Mouse (Mus musculus): ENCODE data around the gene Kiss1r. TPM values are rescaled to one million over a fixed set of nuclear protein-coding genes. Genes with fewer than 3 reads are reported as not detected.

Kiss1r gene
- polyA plus RNA-seq, 1 experiment from 2014 or later, result 0.51 TPM

DNA sequence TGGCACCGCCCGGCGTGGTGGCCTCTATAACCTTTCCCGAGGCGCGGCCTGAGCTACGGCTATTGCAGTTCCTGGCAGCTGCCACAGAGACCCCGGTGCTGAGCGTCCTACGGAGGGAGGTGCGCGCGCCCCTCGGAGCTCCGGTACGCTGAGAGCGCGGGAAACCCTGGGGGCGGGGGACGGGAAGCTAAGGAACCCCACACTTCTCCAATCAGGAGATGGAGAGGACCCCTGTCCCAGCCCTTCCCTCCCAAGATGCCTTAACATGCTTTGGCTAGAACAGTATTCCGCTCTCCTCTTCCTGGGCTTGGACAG is 54.4 kb downstream of the Kiss1r start:
- Histone ChIP-seq H3K36me3 (ENCODE audit: control insufficient read depth, insufficient read depth, low read length) (peaks cover 33% of the 10 kb centered on the region), H3K4me1 (replicated peaks; ENCODE audit: control insufficient read depth, insufficient read depth, low read length) (no peaks in the 10 kb centered on the region; the same call in none of the 2 replicates), H3K27me3 (replicated peaks; ENCODE audit: control insufficient read depth, insufficient read depth, low read length) (peaks cover 22% of the 10 kb centered on the region), H3K27ac (ENCODE audit: low read depth) (no peak overlapping the region), H3K4me3 (ENCODE audit: low read depth, low read length) (peak overlapping the region; percentile 45), H3K4me2 (ENCODE audit: low read length) (peak overlapping the region; percentile 56), H3K9ac (ENCODE audit: low read length) (peak overlapping the region; percentile 34; the same call in 1 of the 2 replicates), H3K9me3 (ENCODE audit: control insufficient read depth, low read length) (no peaks in the 10 kb centered on the region)
- 4% methylated on average over 21 of the region's 21 CpGs for WGBS
- DNase-seq (ENCODE audit: low spot score), result peak; percentile 70
- peak; percentile 13; the same call in 1 of the 2 replicates for ATAC-seq (replicated peaks; ENCODE audit: low FRiP score, low TSS enrichment, low read depth)

Other genes starting within 250 kb of the Kiss1r start
- gene Tpgs1, start 247.6 kb upstream of the Kiss1r start, polyA plus RNA-seq (2014; fragmentation: Nextera tagmentation; extraction: Ambion mirVana), result 80.1 and 81.2 TPM in 2 replicates
- gene Cdc34, start 234.8 kb upstream of the Kiss1r start, polyA plus RNA-seq (2014; fragmentation: Nextera tagmentation; extraction: Ambion mirVana), result 129 and 145 TPM in 2 replicates
- 0.78 and 1.2 TPM in 2 replicates for gene Gzmm, start 228.0 kb upstream of the Kiss1r start, polyA plus RNA-seq (2014; fragmentation: Nextera tagmentation; extraction: Ambion mirVana)
- 895 and 900 TPM in 2 replicates for gene Bsg, start 212.5 kb upstream of the Kiss1r start, polyA plus RNA-seq (2014; fragmentation: Nextera tagmentation; extraction: Ambion mirVana)
- gene Hcn2, start 200.3 kb upstream of the Kiss1r start, polyA plus RNA-seq (2014; fragmentation: Nextera tagmentation; extraction: Ambion mirVana), result 0.09 and 0.12 TPM in 2 replicates
- gene Polrmt, start 170.4 kb upstream of the Kiss1r start, polyA plus RNA-seq (2014; fragmentation: Nextera tagmentation; extraction: Ambion mirVana), result 37.9 and 40.1 TPM in 2 replicates
- 0.26 and 0.42 TPM in 2 replicates for gene Fgf22, start 161.9 kb upstream of the Kiss1r start, polyA plus RNA-seq (2014; fragmentation: Nextera tagmentation; extraction: Ambion mirVana)
- 80.3 and 90.3 TPM in 2 replicates for gene Rnf126, start 150.0 kb upstream of the Kiss1r start, polyA plus RNA-seq (2014; fragmentation: Nextera tagmentation; extraction: Ambion mirVana)
- gene Fstl3, start 139.7 kb upstream of the Kiss1r start, polyA plus RNA-seq (2014; fragmentation: Nextera tagmentation; extraction: Ambion mirVana), result 10.1 and 11.1 TPM in 2 replicates
- 0.45 TPM in 1 of 2 replicates, not detected in the other for gene Prss57, start 126.0 kb upstream of the Kiss1r start, polyA plus RNA-seq (2014; fragmentation: Nextera tagmentation; extraction: Ambion mirVana)
- gene Palm, start 123.4 kb upstream of the Kiss1r start, polyA plus RNA-seq (2014; fragmentation: Nextera tagmentation; extraction: Ambion mirVana), result 63.4 and 66.2 TPM in 2 replicates
- 78.3 and 87.9 TPM in 2 replicates for gene Misp, start 96.0 kb upstream of the Kiss1r start, polyA plus RNA-seq (2014; fragmentation: Nextera tagmentation; extraction: Ambion mirVana)
- 286 and 291 TPM in 2 replicates for gene Ptbp1, start 62.5 kb upstream of the Kiss1r start, polyA plus RNA-seq (2014; fragmentation: Nextera tagmentation; extraction: Ambion mirVana)
- 5.2 and 5.9 TPM in 2 replicates for gene Prtn3, start 42.5 kb upstream of the Kiss1r start, polyA plus RNA-seq (2014; fragmentation: Nextera tagmentation; extraction: Ambion mirVana)
- 38.8 and 46.4 TPM in 2 replicates for gene Plppr3, start 42.3 kb upstream of the Kiss1r start, polyA plus RNA-seq (2014; fragmentation: Nextera tagmentation; extraction: Ambion mirVana)
- 0.55 TPM in 1 of 2 replicates, not detected in the other for gene Elane, start 30.7 kb upstream of the Kiss1r start, polyA plus RNA-seq (2014; fragmentation: Nextera tagmentation; extraction: Ambion mirVana)
- gene Cfd, start 26.1 kb upstream of the Kiss1r start, polyA plus RNA-seq (2014; fragmentation: Nextera tagmentation; extraction: Ambion mirVana), result not detected in 2 replicates
- gene Med16, start 8.0 kb upstream of the Kiss1r start, polyA plus RNA-seq (2014; fragmentation: Nextera tagmentation; extraction: Ambion mirVana), result 42.0 and 46.3 TPM in 2 replicates
- not detected in 2 replicates for gene Gm26602, start 6.1 kb upstream of the Kiss1r start, polyA plus RNA-seq (2014; fragmentation: Nextera tagmentation; extraction: Ambion mirVana)
- gene R3hdm4, start 4.2 kb downstream of the Kiss1r start, polyA plus RNA-seq (2014; fragmentation: Nextera tagmentation; extraction: Ambion mirVana), result 122 and 126 TPM in 2 replicates
- 12.7 and 14.4 TPM in 2 replicates for gene Arid3a, start 10.1 kb downstream of the Kiss1r start, polyA plus RNA-seq (2014; fragmentation: Nextera tagmentation; extraction: Ambion mirVana)
- 126 and 134 TPM in 2 replicates for gene Wdr18, start 43.2 kb downstream of the Kiss1r start, polyA plus RNA-seq (2014; fragmentation: Nextera tagmentation; extraction: Ambion mirVana)
- 0.23 and 0.28 TPM in 2 replicates for gene Grin3b, start 53.7 kb downstream of the Kiss1r start, polyA plus RNA-seq (2014; fragmentation: Nextera tagmentation; extraction: Ambion mirVana)
- 14.4 and 17.5 TPM in 2 replicates for gene Tmem259, start 67.4 kb downstream of the Kiss1r start, polyA plus RNA-seq (2014; fragmentation: Nextera tagmentation; extraction: Ambion mirVana)
- gene Cnn2, start 71.6 kb downstream of the Kiss1r start, polyA plus RNA-seq (2014; fragmentation: Nextera tagmentation; extraction: Ambion mirVana), result 320 and 368 TPM in 2 replicates
- gene Abca7, start 79.5 kb downstream of the Kiss1r start, polyA plus RNA-seq (2014; fragmentation: Nextera tagmentation; extraction: Ambion mirVana), result 3.7 and 3.8 TPM in 2 replicates
- 6.8 and 8.0 TPM in 2 replicates for gene Arhgap45, start 99.7 kb downstream of the Kiss1r start, polyA plus RNA-seq (2014; fragmentation: Nextera tagmentation; extraction: Ambion mirVana)
- gene Polr2e, start 122.8 kb downstream of the Kiss1r start, polyA plus RNA-seq (2014; fragmentation: Nextera tagmentation; extraction: Ambion mirVana), result 255 and 274 TPM in 2 replicates
- gene Gpx4, start 130.2 kb downstream of the Kiss1r start, polyA plus RNA-seq (2014; fragmentation: Nextera tagmentation; extraction: Ambion mirVana), result 607 and 623 TPM in 2 replicates
- 14.1 TPM in 2 replicates for gene Sbno2, start 188.6 kb downstream of the Kiss1r start, polyA plus RNA-seq (2014; fragmentation: Nextera tagmentation; extraction: Ambion mirVana)
- gene Stk11, start 198.8 kb downstream of the Kiss1r start, polyA plus RNA-seq (2014; fragmentation: Nextera tagmentation; extraction: Ambion mirVana), result 27.0 and 27.5 TPM in 2 replicates
- 590 and 627 TPM in 2 replicates for gene Atp5d, start 221.7 kb downstream of the Kiss1r start, polyA plus RNA-seq (2014; fragmentation: Nextera tagmentation; extraction: Ambion mirVana)
- gene Cbarp, start 223.9 kb downstream of the Kiss1r start, polyA plus RNA-seq (2014; fragmentation: Nextera tagmentation; extraction: Ambion mirVana), result 7.1 and 8.5 TPM in 2 replicates
- 25.5 and 28.9 TPM in 2 replicates for gene Midn, start 231.3 kb downstream of the Kiss1r start, polyA plus RNA-seq (2014; fragmentation: Nextera tagmentation; extraction: Ambion mirVana)
- gene Cirbp, start 249.0 kb downstream of the Kiss1r start, polyA plus RNA-seq (2014; fragmentation: Nextera tagmentation; extraction: Ambion mirVana), result 76.4 and 81.6 TPM in 2 replicates

Data from intestine, embryonic 14.5 days (tissue).